9 mouse cellular contexts compared by ENCODE assay signal in genomic region chr17:83957661-83958540, GRCm38 (mm10).
A peak's percentile ranks its signal among the peaks of the same experiment; 100 is the strongest.
DNase-seq lines count a peak whose midpoint lies in the region; ATAC-seq and TF ChIP-seq lines count a peak whose summit lies in the region.
"Had no signal": no experiment of that assay in that cellular context is flagged by ENCODE, and none has a peak within 500 bp of the region (broad histone marks: within the 10 kb centered on the region; RNA-seq: fewer than 3 reads in every experiment).

No protein-coding gene starts in this region.

- H3K4me3 ChIP-seq in hindbrain, embryonic 13.5 days = no peak overlapping the region
- H3K4me3 ChIP-seq in hindbrain, embryonic 12.5 days = no peak overlapping the region
- H3K4me3 ChIP-seq in MEL (ENCODE audit: control insufficient read depth in 1 of 2, insufficient read depth in 1 of 2, low read depth in 2 of 2, low read length in 2 of 2) = 0 out of 4 replicates have a peak overlapping the region, but pooled peaks of 1 of the 2 experiments have one; percentile 11
- H3K4me3 ChIP-seq in heart, embryonic 16.5 days (ENCODE audit: low read length) = no peak overlapping the region
- no peak overlapping the region for H3K4me3 ChIP-seq in limb, embryonic 12.5 days (replicated peaks)

- TF ChIP-seq EP300 in MEL (IDR thresholded peaks at IDR 0.05; ENCODE audit: low read depth in 1 of 2, low read length in 2 of 2) = no peak

- no peak; a peak in 1 of 4 replicates for TF ChIP-seq POLR2A in MEL (IDR thresholded peaks at IDR 0.05; ENCODE audit: control insufficient read depth in 1 of 2, insufficient read depth in 1 of 2, low read depth in 1 of 2, low read length in 2 of 2, poor library complexity in 1 of 2)

- no peaks in the 10 kb centered on the region for H3K36me3 ChIP-seq in hindbrain, embryonic 13.5 days
- no peaks in the 10 kb centered on the region for H3K36me3 ChIP-seq in hindbrain, embryonic 12.5 days
- peaks cover 0 to 54% of the 10 kb centered on the region in 2 experiments; a peak in 2 of 4 replicates for H3K36me3 ChIP-seq in MEL (ENCODE audit: control insufficient read depth in 1 of 2, insufficient read depth in 2 of 2, low read length in 2 of 2)
- H3K36me3 ChIP-seq in heart, embryonic 16.5 days (ENCODE audit: control insufficient read depth, insufficient read depth) = no peaks in the 10 kb centered on the region
- H3K36me3 ChIP-seq in limb, embryonic 12.5 days = no peaks in the 10 kb centered on the region

- 0 out of 2 replicates have a peak, but pooled peaks cover 2% of the 10 kb centered on the region for H3K79me2 ChIP-seq in MEL (ENCODE audit: control insufficient read depth, insufficient read depth, low read length, poor library complexity)

- TF ChIP-seq CTCF in MEL (IDR thresholded peaks at IDR 0.05 in 2 of 3, conservative IDR thresholded peaks at IDR 0.05 in 1 of 3; ENCODE audit: control insufficient read depth in 1 of 3, insufficient read depth in 1 of 3, low read depth in 2 of 3, low read length in 3 of 3, poor library complexity in 1 of 3, severe bottlenecking in 1 of 3) = no peak

- ATAC-seq in hindbrain, embryonic 13.5 days (ENCODE audit: low FRiP score) = no peak
- no peak for ATAC-seq in hindbrain, embryonic 12.5 days (ENCODE audit: low FRiP score)
- no peak for ATAC-seq in heart, embryonic 16.5 days (replicated peaks; ENCODE audit: extremely low read depth, insufficient read depth, low FRiP score)
- no peak for ATAC-seq in limb, embryonic 12.5 days (ENCODE audit: insufficient number of reproducible peaks, insufficient read depth, low FRiP score, low TSS enrichment, low read depth)
- ATAC-seq in monocyte, adult 5-6 weeks (replicated peaks; ENCODE audit: insufficient number of reproducible peaks, low FRiP score, low TSS enrichment, poor library complexity, severe bottlenecking) = no peak

- 66% methylated on average over 12 of the region's 12 CpGs for WGBS in hindbrain, embryonic 13.5 days
- 69% methylated on average over 10 of the region's 12 CpGs for WGBS in hindbrain, embryonic 12.5 days
- WGBS in heart, embryonic 16.5 days = 67% methylated on average over 10 of the region's 12 CpGs
- 44% methylated on average over 12 of the region's 12 CpGs for WGBS in limb, embryonic 12.5 days

- peak; percentile 61 for DNase-seq in MEL (ENCODE audit: low read depth, low spot score)
- DNase-seq in thymus, postnatal 36 days = no peak
- DNase-seq in cerebellum, adult 8-10 months = no peak
- DNase-seq: adrenal gland, postnatal 14 days had no signal

- H3K27me3 ChIP-seq in hindbrain, embryonic 13.5 days = peaks cover 12% of the 10 kb centered on the region; the same call in 1 of the 2 replicates
- no peaks in the 10 kb centered on the region for H3K27me3 ChIP-seq in hindbrain, embryonic 12.5 days
- H3K27me3 ChIP-seq in MEL (ENCODE audit: control insufficient read depth in 1 of 2, insufficient read depth in 2 of 2, low read length in 2 of 2) = no peaks in the 10 kb centered on the region
- H3K27me3 ChIP-seq in heart, embryonic 16.5 days (ENCODE audit: control insufficient read depth, insufficient read depth, low read length) = no peaks in the 10 kb centered on the region
- H3K27me3 ChIP-seq in limb, embryonic 12.5 days = no peaks in the 10 kb centered on the region

- H3K4me1 ChIP-seq in hindbrain, embryonic 13.5 days (replicated peaks) = peaks cover 67% of the 10 kb centered on the region
- peaks cover 58% of the 10 kb centered on the region for H3K4me1 ChIP-seq in hindbrain, embryonic 12.5 days
- peaks cover 42 to 76% of the 10 kb centered on the region in 2 experiments for H3K4me1 ChIP-seq in MEL (ENCODE audit: control insufficient read depth in 1 of 2, insufficient read depth in 2 of 2, low read length in 2 of 2)
- H3K4me1 ChIP-seq in heart, embryonic 16.5 days (ENCODE audit: control insufficient read depth, insufficient read depth, low read length) = peaks cover 58% of the 10 kb centered on the region
- H3K4me1 ChIP-seq in limb, embryonic 12.5 days (replicated peaks) = peaks cover 99% of the 10 kb centered on the region

- no peak overlapping the region for H3K9ac ChIP-seq in hindbrain, embryonic 13.5 days
- no peak overlapping the region for H3K9ac ChIP-seq in hindbrain, embryonic 12.5 days
- peak overlapping the region; percentile 63 for H3K9ac ChIP-seq in MEL (ENCODE audit: control insufficient read depth, low read depth, low read length, poor library complexity, severe bottlenecking)
- no peak overlapping the region for H3K9ac ChIP-seq in heart, embryonic 16.5 days (ENCODE audit: low read length)
- no peak overlapping the region for H3K9ac ChIP-seq in limb, embryonic 12.5 days (replicated peaks)

- no peak for TF ChIP-seq RAD21 in MEL (IDR thresholded peaks at IDR 0.05; ENCODE audit: low read depth, low read length)

- peak overlapping the region; percentile 58; the same call in 1 of the 2 replicates for H3K27ac ChIP-seq in hindbrain, embryonic 13.5 days
- no peak overlapping the region for H3K27ac ChIP-seq in hindbrain, embryonic 12.5 days
- peak overlapping the region; percentile 92 for H3K27ac ChIP-seq in MEL (ENCODE audit: control insufficient read depth, low read depth, low read length)
- H3K27ac ChIP-seq in heart, embryonic 16.5 days (ENCODE audit: low read length) = peak overlapping the region; percentile 61
- H3K27ac ChIP-seq in limb, embryonic 12.5 days = peak overlapping the region; percentile 69

- H3K9me3 ChIP-seq in hindbrain, embryonic 13.5 days = no peaks in the 10 kb centered on the region
- H3K9me3 ChIP-seq in hindbrain, embryonic 12.5 days (replicated peaks) = no peaks in the 10 kb centered on the region
- H3K9me3 ChIP-seq in MEL (replicated peaks; ENCODE audit: insufficient read depth, low read length) = no peaks in the 10 kb centered on the region
- H3K9me3 ChIP-seq in heart, embryonic 16.5 days (replicated peaks; ENCODE audit: control insufficient read depth, low read length) = no peaks in the 10 kb centered on the region
- no peaks in the 10 kb centered on the region for H3K9me3 ChIP-seq in limb, embryonic 12.5 days

- H3K4me2 ChIP-seq in hindbrain, embryonic 13.5 days = no peak overlapping the region
- H3K4me2 ChIP-seq in hindbrain, embryonic 12.5 days (replicated peaks) = no peak overlapping the region
- H3K4me2 ChIP-seq in heart, embryonic 16.5 days (ENCODE audit: low read depth, low read length) = no peak overlapping the region
- H3K4me2 ChIP-seq in limb, embryonic 12.5 days = no peak overlapping the region

TF ChIP-seq in MEL, 35 proteins besides CTCF, POLR2A, EP300 and RAD21:
- no peak for TF ChIP-seq ZC3H11A (IDR thresholded peaks at IDR 0.05; ENCODE audit: low read depth, low read length)
- TF ChIP-seq RCOR1 (IDR thresholded peaks at IDR 0.05; ENCODE audit: low read depth, low read length) = no peak
- no peak for TF ChIP-seq KAT2A (conservative IDR thresholded peaks at IDR 0.05; ENCODE audit: low read depth, low read length)
- TF ChIP-seq UBTF (IDR thresholded peaks at IDR 0.05; ENCODE audit: borderline replicate concordance, insufficient read depth, low read depth, low read length) = no peak
- no peak for TF ChIP-seq GABPA (IDR thresholded peaks at IDR 0.05; ENCODE audit: low read depth, low read length)
- TF ChIP-seq SIN3A (IDR thresholded peaks at IDR 0.05; ENCODE audit: low read length) = no peak
- no peak for TF ChIP-seq ZNF384 (IDR thresholded peaks at IDR 0.05; ENCODE audit: low read depth, low read length)
- no peak for TF ChIP-seq POLR2AphosphoS5 (IDR thresholded peaks at IDR 0.05; ENCODE audit: borderline replicate concordance, low read depth, low read length)
- no peak for TF ChIP-seq NELFE (IDR thresholded peaks at IDR 0.05; ENCODE audit: low read depth, low read length)
- TF ChIP-seq USF1 (IDR thresholded peaks at IDR 0.05; ENCODE audit: low read depth, low read length) = no peak
- TF ChIP-seq TBP (IDR thresholded peaks at IDR 0.05; ENCODE audit: low read depth, low read length) = no peak
- no peak for TF ChIP-seq MXI1 (IDR thresholded peaks at IDR 0.05; ENCODE audit: low read depth, low read length)
- TF ChIP-seq GATA1 (IDR thresholded peaks at IDR 0.05; ENCODE audit: low read depth, low read length) = no peak
- TF ChIP-seq ZMIZ1 (IDR thresholded peaks at IDR 0.05; ENCODE audit: low read depth, low read length) = no peak
